Mouse (Mus musculus) neural tube, embryonic 13.5 days (tissue): ENCODE results near the gene Gjb2. TPM values are rescaled to one million over a fixed set of nuclear protein-coding genes. Genes with fewer than 3 reads are reported as not detected.
A peak's percentile ranks its signal among the peaks of the same experiment; 100 is the strongest.

Experiments
- ATAC-seq: fragments of 200-750 bp; cut with Nextera tagmentation; 2 replicates; pipeline ENCODE4 v1.8.0; 2017; ENCODE audit warnings: low read depth, mild to moderate bottlenecking, moderate TSS enrichment, moderate library complexity
- H3K27ac ChIP-seq: fragments of 300-500 bp; sonication (generic); replicated peaks from 2 replicates; pipeline ENCODE4 v1.5.1; 2015; ENCODE audit warnings: moderate library complexity, mild to moderate bottlenecking, inconsistent platforms
- H3K27me3 ChIP-seq: fragments of 300-500 bp; sonication (generic); 2 replicates; pipeline ENCODE4 v1.6.1; 2015; ENCODE audit warnings: mild to moderate bottlenecking, inconsistent platforms
- H3K36me3 ChIP-seq: fragments of 300-500 bp; sonication (generic); 2 replicates; pipeline ENCODE4 v1.6.1; 2015; ENCODE audit warnings: mild to moderate bottlenecking, inconsistent platforms
- H3K4me1 ChIP-seq: fragments of 300-500 bp; sonication (generic); replicated peaks from 2 replicates; pipeline ENCODE4 v1.6.1; 2015; ENCODE audit warnings: inconsistent platforms
- H3K4me2 ChIP-seq: fragments of 300-500 bp; sonication (generic); 2 replicates; pipeline ENCODE4 v1.6.1; 2015; ENCODE audit warnings: inconsistent platforms, mild to moderate bottlenecking, moderate library complexity
- H3K4me3 ChIP-seq: fragments of 300-500 bp; sonication (generic); 2 replicates; pipeline ENCODE4 v1.5.1; 2015; ENCODE audit warnings: mild to moderate bottlenecking, inconsistent platforms
- H3K9ac ChIP-seq: fragments of 300-500 bp; sonication (generic); 2 replicates; pipeline ENCODE4 v1.6.1; 2015; ENCODE audit warnings: moderate library complexity, mild to moderate bottlenecking, inconsistent platforms
- H3K9me3 ChIP-seq: fragments of 300-500 bp; sonication (generic); 2 replicates; pipeline ENCODE4 v1.6.1; 2016; ENCODE audit warnings: inconsistent platforms
- WGBS: fragments of 180-500 bp; shearing (Covaris S2); methylation state at CpG from one replicate; pipeline ENCODE4 v1.1.7; 2015; 5-methylcytosine and 5-hydroxymethylcytosine counted together
- polyA plus RNA-seq: library from polyadenylated mRNA; unstranded; fragments of >200 nt; fragmentation: Nextera tagmentation; extraction: Ambion mirVana; gene quantifications from 2 replicates; pipeline ENCODE4 v1.2.1, GENCODE M21; 2015

Gjb2 gene
- polyA plus RNA-seq = 16.0 and 19.8 TPM in 2 replicates

- Histone ChIP-seq H3K36me3 (no peaks in the 10 kb centered on the region), H3K27ac (no peak within 1 kb of the TSS), H3K9me3 (no peaks in the 10 kb centered on the region), H3K9ac (peak within 1 kb of the TSS; percentile 69), H3K4me2 (peak within 1 kb of the TSS; percentile 100), H3K4me3 (peak within 1 kb of the TSS; percentile 56), H3K4me1 (peaks cover 23% of the 10 kb centered on the region), H3K27me3 (peaks cover 69% of the 10 kb centered on the region)
- peak; percentile 79 for ATAC-seq
- WGBS = under 1% methylated on average over 100 of the region's 101 CpGs
These were observed at the start of gene Gjb2 for GRCm38 (mm10) chr14:57104106-57105023. Gene Gjb2, minus strand, starts transcription at chr14:57104702.

DNA sequence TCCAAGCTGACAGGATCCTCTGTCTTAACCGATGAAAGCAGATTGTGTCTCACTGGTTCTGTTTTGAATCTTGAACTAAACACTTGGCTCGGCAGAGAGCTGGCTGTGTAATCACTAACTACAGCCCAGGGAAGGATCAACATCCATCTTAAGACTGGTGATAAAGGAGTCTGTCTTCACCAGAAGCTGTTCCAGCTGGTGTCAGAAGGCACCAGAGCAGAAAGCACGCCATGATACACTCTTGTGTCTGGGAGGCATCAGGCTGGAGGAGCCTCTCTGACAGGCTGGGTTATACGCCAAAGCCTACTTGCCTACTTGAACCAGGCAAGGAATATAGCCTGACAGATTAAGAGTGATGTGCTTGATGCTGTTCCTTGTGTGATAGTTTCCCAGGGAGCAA lies 41.2 kb upstream of the Gjb2 start:
- Histone ChIP-seq H3K4me2 (no peak overlapping the region), H3K4me1 (0 out of 2 replicates have a peak, but pooled peaks cover 3% of the 10 kb centered on the region), H3K36me3 (no peaks in the 10 kb centered on the region), H3K9me3 (no peaks in the 10 kb centered on the region), H3K9ac (no peak overlapping the region), H3K27ac (no peak overlapping the region), H3K4me3 (no peak overlapping the region), H3K27me3 (peaks cover 17% of the 10 kb centered on the region; the same call in 1 of the 2 replicates)
- ATAC-seq = no peak
- 62% methylated on average over 4 of the region's 4 CpGs for WGBS

GRCm38 (mm10) chr14:57135265-57135664 lies 30.8 kb upstream of the Gjb2 start:
- Histone ChIP-seq H3K27ac (no peak overlapping the region), H3K27me3 (peaks cover 71% of the 10 kb centered on the region), H3K4me3 (no peak overlapping the region), H3K9me3 (no peaks in the 10 kb centered on the region), H3K36me3 (no peaks in the 10 kb centered on the region), H3K4me2 (no peak overlapping the region), H3K4me1 (peaks cover 20% of the 10 kb centered on the region), H3K9ac (no peak overlapping the region)
- no peak for ATAC-seq
- 16% methylated on average over 8 of the region's 8 CpGs for WGBS

- H3K4me1 ChIP-seq = peaks cover 20% of the 10 kb centered on the region
- peak; percentile 56 for ATAC-seq
- peak within 1 kb of the TSS; percentile 39 for H3K4me3 ChIP-seq
- no peaks in the 10 kb centered on the region for H3K9me3 ChIP-seq
- H3K4me2 ChIP-seq = peak within 1 kb of the TSS; percentile 66
- peaks cover 67% of the 10 kb centered on the region for H3K27me3 ChIP-seq
- under 1% methylated on average over 33 of the region's 33 CpGs for WGBS
- H3K9ac ChIP-seq = peak within 1 kb of the TSS; percentile 53
- no peak within 1 kb of the TSS for H3K27ac ChIP-seq
- H3K36me3 ChIP-seq = no peaks in the 10 kb centered on the region
These were observed 28.7 kb upstream of the Gjb2 start, which contains the start of gene Gjb6 for GRCm38 (mm10) chr14:57133161-57133661. Gene Gjb6, minus strand, starts transcription at chr14:57133611.

DNA sequence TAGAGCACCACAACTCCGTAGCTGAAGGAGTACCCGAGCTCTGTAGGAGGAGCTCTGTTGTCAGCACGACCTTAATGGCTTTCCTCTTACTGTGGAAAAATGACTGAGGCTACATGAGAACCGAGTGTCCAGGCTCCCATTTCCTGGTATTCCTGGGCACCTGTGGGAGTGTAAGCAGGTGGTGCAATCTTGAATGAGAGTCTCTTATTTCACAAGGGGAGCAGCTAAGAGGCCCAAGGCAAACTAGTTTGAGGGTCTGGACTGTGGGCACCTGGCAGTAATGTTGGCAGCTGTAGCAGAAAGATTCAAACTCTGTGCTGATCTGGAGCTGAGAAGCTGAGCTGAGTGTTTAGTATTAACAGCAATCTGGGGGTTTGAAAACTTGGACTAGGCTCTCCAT lies 22.9 kb upstream of the Gjb2 start:
- no peak overlapping the region for H3K27ac ChIP-seq
- no peak overlapping the region for H3K4me3 ChIP-seq
- peaks cover under 1% of the 10 kb centered on the region; the same call in 1 of the 2 replicates for H3K4me1 ChIP-seq
- peaks cover 17% of the 10 kb centered on the region for H3K27me3 ChIP-seq
- H3K9ac ChIP-seq = no peak overlapping the region
- H3K36me3 ChIP-seq = no peaks in the 10 kb centered on the region
- 70% methylated on average over 4 of the region's 4 CpGs for WGBS
- no peaks in the 10 kb centered on the region for H3K9me3 ChIP-seq
- no peak overlapping the region for H3K4me2 ChIP-seq
- no peak for ATAC-seq

DNA sequence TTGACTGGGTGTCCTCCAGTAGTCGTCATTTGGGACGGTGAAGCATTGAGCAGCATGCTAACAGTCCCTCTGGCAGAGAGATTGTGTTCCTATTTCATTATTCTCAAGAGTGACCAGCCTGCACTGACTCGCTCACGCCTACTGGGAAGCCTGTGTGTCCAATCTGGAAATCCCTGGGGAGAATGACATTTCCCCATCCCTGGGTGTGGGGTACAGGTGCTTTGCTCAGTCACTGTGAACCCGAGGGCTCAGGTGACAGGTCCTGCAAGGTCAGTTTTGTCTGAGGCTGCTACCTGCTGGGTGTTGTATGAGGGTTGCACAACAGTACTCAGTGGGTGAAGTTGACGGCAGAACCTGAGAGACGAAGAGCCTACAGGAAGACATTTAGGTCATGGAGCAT lies 17.8 kb upstream of the Gjb2 start:
- ATAC-seq = no peak
- 89% methylated on average over 7 of the region's 7 CpGs for WGBS
- no peak overlapping the region for H3K4me2 ChIP-seq

DNA sequence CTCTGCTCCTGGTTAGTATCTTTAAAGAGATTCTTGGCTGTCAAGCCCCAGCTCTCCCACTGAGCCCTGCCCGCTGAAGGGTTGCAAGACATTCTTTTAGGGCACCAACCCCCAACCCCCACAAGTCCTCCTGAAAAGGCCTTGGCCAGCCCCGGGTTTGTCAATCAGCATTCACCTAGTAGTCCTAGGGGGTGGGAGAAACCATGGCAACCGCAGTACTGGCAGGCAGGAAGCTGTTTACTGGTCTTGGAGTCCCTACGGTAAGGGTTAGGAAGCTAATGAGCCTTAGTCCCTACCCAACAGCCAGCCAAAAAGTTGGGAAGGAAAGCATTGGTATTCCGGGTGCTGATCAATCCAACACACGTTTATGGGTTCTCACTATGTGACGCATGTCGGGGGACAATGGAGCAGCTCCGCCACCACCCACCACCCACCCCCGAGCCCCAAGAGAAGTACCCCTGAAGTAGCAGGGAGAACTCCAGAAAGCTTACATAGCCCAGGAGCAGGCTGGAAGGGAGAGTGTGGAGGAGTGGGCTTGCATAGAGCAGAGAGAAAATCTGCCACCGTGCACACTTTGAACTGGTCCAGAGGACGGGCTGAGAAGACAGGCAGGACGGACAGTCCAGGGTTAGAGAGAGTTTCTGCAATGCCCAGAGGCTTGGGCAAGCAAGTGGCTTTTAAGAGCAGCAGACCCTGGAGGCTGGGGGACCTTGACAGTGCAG lies 11.5 kb upstream of the Gjb2 start, which contains the start of gene Gm4491:
TSS of gene Gm4491 (minus strand) at position 61 of the 722 bp plus-strand sequence.
- Histone ChIP-seq H3K27me3 (no peaks in the 10 kb centered on the region), H3K27ac (0 out of 2 replicates have a peak within 1 kb of the TSS, but pooled peaks have one; percentile 35), H3K4me1 (peaks cover 7% of the 10 kb centered on the region), H3K36me3 (no peaks in the 10 kb centered on the region), H3K4me2 (peak within 1 kb of the TSS; percentile 23; the same call in 1 of the 2 replicates), H3K9ac (no peak within 1 kb of the TSS), H3K9me3 (no peaks in the 10 kb centered on the region), H3K4me3 (no peak within 1 kb of the TSS)
- peak; percentile 86 for ATAC-seq
- 13% methylated on average over 13 of the region's 13 CpGs for WGBS

More for the DNA sequence above, 17.8 kb upstream of the Gjb2 start:
- Histone ChIP-seq H3K9ac (no peak overlapping the region), H3K36me3 (no peaks in the 10 kb centered on the region), H3K4me3 (no peak overlapping the region), H3K27ac (no peak overlapping the region), H3K4me1 (no peaks in the 10 kb centered on the region), H3K27me3 (no peaks in the 10 kb centered on the region), H3K9me3 (no peaks in the 10 kb centered on the region)

DNA sequence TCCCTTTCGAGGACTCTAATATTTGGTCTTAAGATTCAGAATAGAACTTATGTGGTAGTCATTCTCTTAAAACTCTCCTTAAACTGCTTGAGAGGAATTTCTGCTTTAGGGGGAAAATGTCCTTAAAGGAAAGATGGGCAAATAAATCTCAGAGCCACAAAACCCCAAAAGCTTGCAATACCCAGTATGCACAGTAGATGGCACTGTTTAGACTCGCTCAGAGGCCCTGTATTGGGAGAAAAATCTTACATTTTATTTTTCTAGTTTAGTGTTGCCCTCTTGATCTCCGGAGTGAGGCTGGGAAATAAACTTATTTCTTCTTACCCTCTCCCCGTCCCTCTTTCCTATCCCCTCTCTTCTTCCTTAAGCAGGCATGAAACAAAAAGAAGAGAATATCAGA lies 4.7 kb upstream of the Gjb2 start:
- 10% methylated on average over 4 of the region's 4 CpGs for WGBS
- no peak overlapping the region for H3K9ac ChIP-seq
- no peak overlapping the region for H3K4me2 ChIP-seq
- ATAC-seq = no peak
- H3K4me1 ChIP-seq = peaks cover 12% of the 10 kb centered on the region
- no peaks in the 10 kb centered on the region for H3K9me3 ChIP-seq
- H3K27ac ChIP-seq = no peak overlapping the region
- H3K4me3 ChIP-seq = no peak overlapping the region
- peaks cover 42% of the 10 kb centered on the region for H3K27me3 ChIP-seq
- no peaks in the 10 kb centered on the region for H3K36me3 ChIP-seq

- no peak overlapping the region for H3K4me2 ChIP-seq
- no peak overlapping the region for H3K27ac ChIP-seq
- no peaks in the 10 kb centered on the region for H3K36me3 ChIP-seq
- WGBS = 76% methylated on average over 5 of the region's 5 CpGs
- H3K9me3 ChIP-seq = no peaks in the 10 kb centered on the region
- H3K4me1 ChIP-seq = peaks cover 20% of the 10 kb centered on the region
- no peak overlapping the region for H3K4me3 ChIP-seq
- peaks cover 55% of the 10 kb centered on the region for H3K27me3 ChIP-seq
- no peak overlapping the region for H3K9ac ChIP-seq
- ATAC-seq = no peak
These were observed 3.4 kb upstream of the Gjb2 start for GRCm38 (mm10) chr14:57107916-57108315.

DNA sequence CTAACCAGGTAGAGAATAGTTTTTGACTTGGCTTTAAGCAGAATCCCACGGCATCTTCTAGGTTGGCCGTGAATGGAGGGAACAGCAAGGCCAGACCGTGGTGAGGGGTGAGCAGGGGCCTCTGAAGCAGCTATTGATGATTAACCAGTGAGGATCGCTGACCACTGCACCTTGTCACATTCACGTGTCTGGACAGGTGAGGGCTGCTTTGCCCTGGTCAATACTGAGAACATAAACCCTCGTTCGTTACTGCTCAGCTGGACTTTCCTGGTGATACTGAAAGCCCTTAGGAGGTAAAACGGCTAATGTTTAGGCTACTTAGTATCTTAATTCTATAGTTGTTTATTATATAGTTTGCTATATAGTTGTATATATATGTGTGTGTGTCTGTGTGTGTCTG lies 2.6 kb upstream of the Gjb2 start:
- H3K9ac ChIP-seq = no peak overlapping the region
- peaks cover 20% of the 10 kb centered on the region for H3K4me1 ChIP-seq
- H3K36me3 ChIP-seq = no peaks in the 10 kb centered on the region
- 83% methylated on average over 8 of the region's 8 CpGs for WGBS
- no peak overlapping the region for H3K4me3 ChIP-seq
- no peak for ATAC-seq
- H3K9me3 ChIP-seq = no peaks in the 10 kb centered on the region
- no peak overlapping the region for H3K27ac ChIP-seq
- H3K27me3 ChIP-seq = peaks cover 63% of the 10 kb centered on the region
- no peak overlapping the region for H3K4me2 ChIP-seq

- Histone ChIP-seq H3K27ac (no peak overlapping the region), H3K36me3 (no peaks in the 10 kb centered on the region), H3K4me3 (no peak overlapping the region), H3K9ac (no peak overlapping the region), H3K27me3 (peaks cover 69% of the 10 kb centered on the region), H3K4me2 (no peak overlapping the region), H3K9me3 (no peaks in the 10 kb centered on the region), H3K4me1 (peaks cover 20% of the 10 kb centered on the region)
- 47% methylated on average over 11 of the region's 11 CpGs for WGBS
- ATAC-seq = no peak
These were observed 1.2 kb upstream of the Gjb2 start for GRCm38 (mm10) chr14:57105721-57106120.

GRCm38 (mm10) chr14:57105111-57105510 lies 609 bp upstream of the Gjb2 start:
- H3K4me1 ChIP-seq = peaks cover 20% of the 10 kb centered on the region
- ATAC-seq = 0 out of 2 replicates have a peak, but pooled peaks have one; percentile 3
- 13% methylated on average over 14 of the region's 14 CpGs for WGBS
- H3K27ac ChIP-seq = no peak overlapping the region
- H3K4me2 ChIP-seq = peak overlapping the region; percentile 100
- no peaks in the 10 kb centered on the region for H3K9me3 ChIP-seq
- H3K9ac ChIP-seq = no peak overlapping the region
- H3K36me3 ChIP-seq = no peaks in the 10 kb centered on the region
- peaks cover 69% of the 10 kb centered on the region for H3K27me3 ChIP-seq
- H3K4me3 ChIP-seq = peak overlapping the region; percentile 56
